Mouse (Mus musculus) embryonic fibroblast, embryonic 13.5 days (primary cell): ENCODE measurements at regions not wholly inside any gene's neighbourhood (a gene's known extent, or its start where the extent isn't known, plus 50 kb on each side); places are given as distances from the start of the nearest gene placed in this dataset.

Experiments used
- H3K27ac ChIP-seq: 2 replicates; pipeline ENCODE4 v1.5.1; 2012; ENCODE audit warnings: low read length, control low read depth, inconsistent platforms; ENCODE audit not compliant: insufficient read depth
- H3K4me1 ChIP-seq: 2 replicates; pipeline ENCODE4 v1.6.1; 2011; ENCODE audit warnings: low read length; ENCODE audit not compliant: control insufficient read depth, insufficient read depth
- H3K4me3 ChIP-seq: 2 replicates; pipeline ENCODE4 v1.5.1; 2011; ENCODE audit warnings: mild to moderate bottlenecking, control low read depth, low read length; ENCODE audit not compliant: insufficient read depth
- CTCF ChIP-seq: IDR thresholded peaks from 2 replicates; pipeline ENCODE4 v1.5.1; 2011; ENCODE audit warnings: mild to moderate bottlenecking, control low read depth, low read length, moderate library complexity, borderline replicate concordance; ENCODE audit not compliant: insufficient read depth
- POLR2A ChIP-seq: IDR thresholded peaks from 2 replicates; pipeline ENCODE4 v1.6.1; 2011; ENCODE audit warnings: low read depth, mild to moderate bottlenecking, control low read depth, low read length, moderate library complexity

DNA sequence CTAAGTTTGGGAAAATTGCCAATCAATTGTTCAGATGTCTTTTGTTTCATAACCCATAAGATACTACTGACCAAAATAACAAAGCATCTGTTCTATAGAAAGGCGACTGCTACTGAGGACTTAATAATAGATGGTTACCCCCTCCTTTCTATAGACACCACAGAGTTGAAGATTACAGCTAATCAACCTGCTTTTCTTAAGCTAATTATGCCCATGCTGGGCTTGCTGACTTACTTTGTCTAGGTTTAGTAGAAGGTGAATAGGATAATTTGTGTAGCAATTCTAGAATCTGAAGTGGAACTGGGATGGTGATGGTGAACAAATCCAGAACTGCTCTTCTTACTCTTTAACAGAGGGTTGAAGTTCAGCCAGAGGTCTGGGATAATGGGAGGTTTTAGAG, 53.8 kb upstream of the Tbx18 start:
- Histone ChIP-seq H3K4me3 (no peak overlapping the region), H3K4me1 (no peaks in the 10 kb centered on the region), H3K27ac (no peak overlapping the region)
- TF ChIP-seq POLR2A: no peak
- TF ChIP-seq CTCF: no peak

DNA sequence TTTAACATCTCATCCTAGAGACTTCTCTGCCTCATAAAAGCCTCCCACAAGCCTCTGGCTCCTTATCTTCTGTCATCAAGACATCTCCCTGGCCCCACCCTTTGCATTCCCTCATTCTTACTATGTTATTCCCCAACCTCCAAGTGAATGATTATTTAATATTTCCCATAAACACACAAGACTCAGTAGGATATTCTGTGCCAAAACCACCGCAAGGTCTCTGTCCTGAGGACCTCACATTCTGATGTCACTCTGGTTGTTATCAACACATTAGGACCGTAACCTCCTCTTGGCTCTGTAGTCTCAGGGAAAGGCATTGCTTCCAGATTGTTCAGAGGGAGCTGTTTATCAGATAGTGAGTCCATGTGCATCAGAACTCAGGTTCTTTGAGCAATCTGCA, 80.7 kb upstream of the Tbx18 start:
- no peak overlapping the region for H3K4me3 ChIP-seq
- TF ChIP-seq CTCF: no peak
- TF ChIP-seq POLR2A: no peak
- no peaks in the 10 kb centered on the region; the same call in 1 of the 2 replicates for H3K4me1 ChIP-seq
- no peak overlapping the region for H3K27ac ChIP-seq

DNA sequence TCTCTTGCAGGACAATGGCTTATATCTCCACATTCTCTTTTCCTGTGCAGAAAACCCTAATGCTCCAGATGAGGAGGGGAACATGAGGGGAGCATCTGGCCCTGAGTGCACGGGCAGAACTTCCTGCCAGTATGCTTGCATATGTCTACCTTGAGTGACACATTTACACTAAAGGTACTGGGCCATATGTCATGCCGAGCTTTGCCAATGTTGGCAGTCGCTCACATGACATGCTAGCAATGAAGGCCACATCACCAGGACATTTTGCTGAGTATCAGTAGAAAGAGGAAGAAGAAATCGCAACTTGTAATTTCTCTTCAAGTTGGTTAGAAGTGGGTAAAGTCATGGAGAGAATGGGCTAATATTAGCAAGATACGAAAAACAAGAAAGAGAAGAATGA, 91.2 kb upstream of the Tbx18 start:
- no peak overlapping the region for H3K27ac ChIP-seq
- H3K4me3 ChIP-seq: no peak overlapping the region
- TF ChIP-seq CTCF: no peak
- no peak for TF ChIP-seq POLR2A
- H3K4me1 ChIP-seq: no peaks in the 10 kb centered on the region

DNA sequence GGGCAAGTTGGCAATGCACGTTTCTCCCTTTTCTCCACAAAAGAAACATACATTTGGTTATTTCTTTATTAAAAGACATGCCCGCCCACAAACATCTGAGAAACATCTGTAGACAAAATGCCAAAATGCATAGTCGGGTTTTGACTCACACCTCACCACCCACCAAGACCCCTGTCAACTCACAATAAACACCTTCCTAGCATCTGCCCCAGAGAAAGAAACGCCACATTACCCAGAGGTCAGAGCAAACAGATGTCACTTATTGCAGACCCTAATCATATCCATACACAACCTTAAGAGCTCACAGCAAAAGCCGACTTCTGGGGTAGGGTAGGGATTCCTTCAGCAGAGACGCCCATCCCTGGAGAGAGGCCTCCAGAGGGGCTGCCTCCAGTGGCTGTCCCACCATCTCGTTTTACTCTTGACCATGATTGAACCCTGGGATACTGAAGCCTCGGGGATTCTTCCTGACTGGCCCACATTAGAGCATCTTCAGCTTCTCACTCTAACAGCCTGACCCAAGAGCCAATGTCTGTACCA, 93.7 kb upstream of the Tbx18 start:
- Histone ChIP-seq H3K4me1 (no peaks in the 10 kb centered on the region), H3K4me3 (no peak overlapping the region), H3K27ac (no peak overlapping the region)
- no peak for TF ChIP-seq POLR2A
- no peak for TF ChIP-seq CTCF

DNA sequence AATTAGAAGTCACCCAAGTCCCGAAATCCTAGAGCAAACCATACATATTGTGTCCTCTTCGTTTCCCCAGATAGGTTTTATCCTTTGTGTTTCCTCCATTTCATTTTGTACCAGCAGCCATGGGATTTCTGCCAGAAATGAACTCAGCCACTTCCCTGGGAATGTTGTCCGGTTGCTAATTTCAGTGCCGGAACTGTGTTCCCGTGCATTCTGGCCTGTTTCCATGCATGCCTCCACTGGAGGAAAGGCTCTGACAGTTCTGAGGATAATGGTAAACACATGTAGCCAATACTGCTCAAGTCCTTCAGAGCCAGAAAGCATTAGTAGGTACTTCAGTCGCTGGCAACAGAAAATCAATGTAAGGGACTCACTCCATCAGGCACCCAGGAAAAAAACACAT, 112.8 kb upstream of the Tbx18 start:
- Histone ChIP-seq H3K4me3 (no peak overlapping the region), H3K27ac (no peak overlapping the region; the same call in 1 of the 2 replicates), H3K4me1 (no peaks in the 10 kb centered on the region)
- TF ChIP-seq POLR2A (no peak), CTCF (no peak)

DNA sequence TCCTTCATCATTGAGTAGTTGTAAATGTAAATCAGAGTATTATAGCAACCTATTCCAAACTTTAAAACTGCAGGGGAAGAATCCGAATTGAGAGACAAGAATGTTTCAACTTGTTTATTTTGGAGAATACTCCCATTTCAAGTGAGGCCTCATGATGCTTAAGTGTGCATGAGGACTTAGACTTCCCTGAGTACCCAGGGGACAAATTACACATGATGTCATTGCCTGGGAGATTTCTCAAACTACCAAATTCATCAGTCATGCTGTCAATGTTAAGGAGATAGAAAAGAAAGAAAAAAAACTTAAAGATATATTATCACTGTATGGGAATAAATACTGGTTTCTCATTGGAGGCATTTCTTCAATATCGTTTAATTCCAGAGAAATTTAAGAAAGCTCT, 113.4 kb upstream of the Tbx18 start:
- no peak overlapping the region for H3K4me3 ChIP-seq
- TF ChIP-seq POLR2A: no peak
- no peak overlapping the region for H3K27ac ChIP-seq
- no peaks in the 10 kb centered on the region for H3K4me1 ChIP-seq

DNA sequence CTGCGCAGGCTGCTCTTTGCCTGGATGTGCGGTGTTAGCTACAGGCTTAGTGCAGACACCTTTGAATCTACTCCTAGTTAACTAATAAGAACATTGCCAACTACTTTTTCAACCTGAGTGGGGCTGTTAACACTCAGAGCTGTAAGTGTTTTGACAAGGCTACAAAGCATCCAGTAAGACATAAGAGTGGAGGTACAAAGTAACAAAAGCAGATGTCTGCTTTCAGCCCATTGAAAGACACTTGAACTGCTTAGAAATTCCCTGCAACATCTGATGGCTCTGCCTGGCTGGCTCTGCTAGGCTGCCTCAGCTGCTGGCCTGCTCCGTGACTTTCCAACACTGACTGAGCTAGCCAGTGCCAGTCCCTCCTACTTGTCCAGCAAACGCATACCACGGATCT, 117.8 kb upstream of the Tbx18 start:
- no peaks in the 10 kb centered on the region for H3K4me1 ChIP-seq

DNA sequence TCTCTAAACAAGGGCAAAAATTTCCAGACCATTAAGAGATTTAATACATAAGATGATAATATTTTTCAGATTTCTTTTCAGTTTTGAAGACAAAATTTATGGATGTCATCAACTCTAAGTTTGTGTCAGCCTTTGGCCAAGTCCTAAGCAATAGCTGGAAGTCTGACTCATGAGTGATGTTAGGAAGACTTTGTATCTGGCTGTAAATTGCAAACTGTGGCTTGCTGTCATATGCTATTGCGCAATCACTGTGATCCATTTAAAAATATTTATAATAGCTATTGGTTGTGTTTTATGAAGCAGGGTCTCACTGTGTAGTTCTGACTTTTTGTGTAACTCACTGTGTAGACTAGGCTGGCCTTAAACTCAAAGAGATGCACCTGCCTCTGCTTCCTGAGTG, 119.1 kb upstream of the Tbx18 start:
- Histone ChIP-seq H3K27ac (no peak overlapping the region), H3K4me3 (no peak overlapping the region), H3K4me1 (no peaks in the 10 kb centered on the region)
- no peak for TF ChIP-seq POLR2A
- TF ChIP-seq CTCF: no peak

More for the DNA sequence above, 117.8 kb upstream of the Tbx18 start:
- H3K4me3 ChIP-seq: no peak overlapping the region
- no peak overlapping the region for H3K27ac ChIP-seq
- TF ChIP-seq POLR2A (no peak), CTCF (no peak)

DNA sequence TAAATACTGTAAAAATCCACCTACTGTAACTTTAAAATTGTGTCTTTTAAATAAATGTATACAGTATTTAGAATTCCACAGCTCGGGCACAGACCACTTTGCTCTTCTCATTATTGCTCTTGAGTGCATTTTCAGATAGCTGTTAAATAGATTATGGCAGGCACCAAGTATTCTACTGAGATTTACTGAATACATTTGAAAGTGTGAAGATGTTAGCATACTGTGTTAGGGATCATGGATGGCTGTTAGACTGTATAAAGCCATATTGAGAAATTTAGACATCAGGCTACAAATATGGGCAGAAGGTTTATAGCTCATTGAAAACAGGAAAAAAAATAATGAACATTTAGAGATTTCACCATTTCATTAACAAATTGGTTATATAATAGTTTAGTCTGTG, 130.5 kb upstream of the Tbx18 start:
- TF ChIP-seq CTCF: no peak
- no peak for TF ChIP-seq POLR2A
- peaks cover 5% of the 10 kb centered on the region; the same call in 1 of the 2 replicates for H3K4me1 ChIP-seq
- no peak overlapping the region for H3K4me3 ChIP-seq
- no peak overlapping the region for H3K27ac ChIP-seq

DNA sequence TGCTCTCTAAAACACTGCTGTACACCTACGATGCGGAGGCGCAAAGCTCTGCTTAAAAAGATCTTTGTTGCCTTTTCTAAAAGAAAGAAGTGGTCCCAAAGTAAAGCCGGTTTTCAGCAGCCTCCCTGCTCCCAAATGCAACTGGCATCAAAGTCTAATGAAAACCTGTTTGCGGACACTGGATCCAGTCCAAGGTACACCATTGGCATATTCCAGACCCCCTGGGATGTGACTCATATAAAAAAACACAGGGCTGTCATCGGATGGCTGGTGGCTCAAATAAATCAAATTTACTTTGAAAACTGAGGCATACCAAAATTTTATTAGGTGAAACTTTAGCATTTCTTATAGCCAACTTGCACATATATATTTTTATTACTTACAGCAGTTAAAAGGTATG, 134.2 kb upstream of the Tbx18 start:
- TF ChIP-seq POLR2A (no peak), CTCF (no peak)

DNA sequence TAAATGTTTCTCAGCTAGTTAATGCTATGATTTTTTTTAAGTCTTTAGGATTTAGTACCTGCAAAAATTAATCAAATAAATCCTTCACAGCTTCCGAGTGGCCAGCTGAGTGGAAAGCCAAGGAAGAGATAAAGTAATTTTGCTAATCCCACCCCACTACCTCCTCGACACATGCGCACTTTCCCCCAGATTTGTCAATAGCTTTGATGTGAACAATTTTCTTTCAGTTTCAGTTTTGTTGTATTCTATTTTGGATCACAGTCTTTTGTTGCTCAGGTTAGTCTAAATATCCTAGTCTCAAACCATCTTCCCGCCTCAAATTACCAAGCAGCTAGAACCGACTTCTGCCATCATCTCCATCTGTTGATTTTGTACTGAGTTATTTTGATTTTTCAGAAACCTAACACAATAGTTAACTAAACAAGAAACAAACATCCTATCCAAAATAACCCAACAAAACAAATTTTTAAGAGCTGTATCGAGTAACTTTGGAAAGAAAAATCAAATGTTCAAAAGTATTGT, 141.4 kb upstream of the Tbx18 start:
- no peaks in the 10 kb centered on the region for H3K4me1 ChIP-seq
- no peak overlapping the region for H3K4me3 ChIP-seq
- no peak overlapping the region for H3K27ac ChIP-seq
- TF ChIP-seq POLR2A (no peak), CTCF (no peak)

More for the DNA sequence above, 134.2 kb upstream of the Tbx18 start:
- Histone ChIP-seq H3K27ac (no peak overlapping the region), H3K4me3 (no peak overlapping the region), H3K4me1 (peaks cover 5% of the 10 kb centered on the region; the same call in 1 of the 2 replicates)
